Mouse (Mus musculus): ENCODE data around the gene Fam214a. TPM values are rescaled to one million over a fixed set of nuclear protein-coding genes. Genes with fewer than 3 reads are reported as not detected.

Gene Fam214a
- polyA plus RNA-seq, 1 experiment from 2014 or later, result 35.9 TPM

DNA sequence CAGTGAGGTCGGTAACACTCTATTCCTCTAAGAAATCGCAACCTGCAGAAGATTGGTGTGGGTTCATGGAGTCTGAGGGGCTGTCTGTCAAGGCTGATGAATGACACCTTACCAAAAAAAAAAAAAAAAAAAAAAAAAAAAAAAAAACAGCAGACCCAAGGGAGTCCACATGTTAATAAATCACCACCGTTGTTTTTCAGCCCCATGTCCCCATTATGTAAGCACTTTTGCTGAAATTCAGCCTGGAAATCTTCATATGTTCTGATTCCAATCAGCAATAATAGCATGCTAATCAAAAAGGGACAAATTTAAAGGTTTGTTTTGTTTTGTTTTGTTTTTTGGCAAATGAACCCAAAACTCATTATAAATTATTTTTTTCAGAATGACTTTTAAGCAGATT lies 37.1 kb upstream of the Fam214a start:
- ATAC-seq (ENCODE audit: low FRiP score, low TSS enrichment) (no peak), DNase-seq (no peak)
- Histone ChIP-seq H3K36me3 (ENCODE audit: control insufficient read depth, insufficient read depth, low read length) (no peaks in the 10 kb centered on the region), H3K4me3 (replicated peaks; ENCODE audit: low read depth, low read length) (no peak overlapping the region), H3K4me2 (ENCODE audit: low read length) (no peak overlapping the region), H3K9ac (replicated peaks; ENCODE audit: low read length) (no peak overlapping the region), H3K27ac (replicated peaks; ENCODE audit: low read depth, low read length) (no peak overlapping the region), H3K27me3 (ENCODE audit: control insufficient read depth, insufficient read depth, low read length) (no peaks in the 10 kb centered on the region), H3K4me1 (ENCODE audit: control insufficient read depth, insufficient read depth, low read length) (no peaks in the 10 kb centered on the region), H3K9me3 (ENCODE audit: control insufficient read depth, low read length) (no peaks in the 10 kb centered on the region)
- 88% methylated on average over 3 of the region's 3 CpGs for WGBS

DNA sequence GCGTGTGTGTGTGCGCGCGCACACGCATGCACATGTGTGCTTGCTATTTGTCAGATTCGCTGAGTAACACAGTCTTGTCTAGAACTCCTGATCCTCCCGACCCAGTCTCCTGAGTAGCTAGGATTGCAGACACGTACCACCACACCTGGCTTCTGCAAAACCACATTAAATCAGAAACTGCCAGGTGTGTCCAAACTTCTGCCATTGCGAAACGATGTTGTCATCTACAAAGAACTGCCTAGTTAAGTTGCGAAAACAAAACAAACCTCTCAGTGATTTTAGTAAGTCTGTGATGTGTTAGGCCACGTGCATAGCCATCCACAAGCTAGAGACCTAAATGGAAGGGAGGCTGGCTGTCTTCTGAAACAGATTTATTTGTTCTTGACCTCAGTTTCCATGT lies 32.2 kb upstream of the Fam214a start:
- no peak overlapping the region for H3K4me2 ChIP-seq (ENCODE audit: low read length)
- no peak overlapping the region for H3K4me3 ChIP-seq (replicated peaks; ENCODE audit: low read depth, low read length)
- no peak overlapping the region for H3K9ac ChIP-seq (replicated peaks; ENCODE audit: low read length)
- H3K9me3 ChIP-seq (ENCODE audit: control insufficient read depth, low read length), result no peaks in the 10 kb centered on the region
- no peaks in the 10 kb centered on the region for H3K27me3 ChIP-seq (ENCODE audit: control insufficient read depth, insufficient read depth, low read length)
- WGBS, result 95% methylated on average over 12 of the region's 12 CpGs
- 0 out of 2 replicates have a peak, but pooled peaks cover 8% of the 10 kb centered on the region for H3K4me1 ChIP-seq (ENCODE audit: control insufficient read depth, insufficient read depth, low read length)
- DNase-seq (no peak), ATAC-seq (ENCODE audit: low FRiP score, low TSS enrichment) (no peak)
- H3K36me3 ChIP-seq (ENCODE audit: control insufficient read depth, insufficient read depth, low read length), result no peaks in the 10 kb centered on the region
- no peak overlapping the region for H3K27ac ChIP-seq (replicated peaks; ENCODE audit: low read depth, low read length)

DNA sequence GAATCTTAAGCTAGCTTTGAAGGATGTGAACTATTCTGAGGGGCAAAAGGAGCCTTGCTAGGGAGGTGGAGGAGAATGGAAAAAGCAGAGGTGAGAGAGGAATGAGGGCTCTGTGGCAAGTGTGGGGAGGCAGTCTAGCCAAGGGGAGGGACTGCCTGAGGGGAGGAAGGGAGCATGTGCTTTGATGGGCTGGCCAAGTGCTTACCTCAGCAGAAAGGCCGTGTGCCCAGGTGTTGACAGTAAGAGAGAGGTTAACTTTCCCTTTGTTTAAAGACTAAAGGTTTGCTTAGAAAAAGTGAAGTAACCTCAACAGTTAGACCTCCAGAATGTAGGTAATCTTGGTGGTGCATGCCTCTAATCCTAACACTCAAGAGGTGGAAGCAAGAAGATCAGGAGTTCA lies 31.3 kb upstream of the Fam214a start:
- no peaks in the 10 kb centered on the region for H3K27me3 ChIP-seq (ENCODE audit: control insufficient read depth, insufficient read depth, low read length)
- DNase-seq, result no peak
- H3K9ac ChIP-seq (replicated peaks; ENCODE audit: low read length), result no peak overlapping the region
- no peak overlapping the region for H3K27ac ChIP-seq (replicated peaks; ENCODE audit: low read depth, low read length)
- H3K4me3 ChIP-seq (replicated peaks; ENCODE audit: low read depth, low read length), result no peak overlapping the region
- H3K36me3 ChIP-seq (ENCODE audit: control insufficient read depth, insufficient read depth, low read length), result no peaks in the 10 kb centered on the region
- WGBS, result 74% methylated on average over 1 of the region's 1 CpGs
- 0 out of 2 replicates have a peak, but pooled peaks cover 8% of the 10 kb centered on the region for H3K4me1 ChIP-seq (ENCODE audit: control insufficient read depth, insufficient read depth, low read length)
- no peak overlapping the region for H3K4me2 ChIP-seq (ENCODE audit: low read length)
- no peak for ATAC-seq (ENCODE audit: low FRiP score, low TSS enrichment)
- no peaks in the 10 kb centered on the region for H3K9me3 ChIP-seq (ENCODE audit: control insufficient read depth, low read length)

DNA sequence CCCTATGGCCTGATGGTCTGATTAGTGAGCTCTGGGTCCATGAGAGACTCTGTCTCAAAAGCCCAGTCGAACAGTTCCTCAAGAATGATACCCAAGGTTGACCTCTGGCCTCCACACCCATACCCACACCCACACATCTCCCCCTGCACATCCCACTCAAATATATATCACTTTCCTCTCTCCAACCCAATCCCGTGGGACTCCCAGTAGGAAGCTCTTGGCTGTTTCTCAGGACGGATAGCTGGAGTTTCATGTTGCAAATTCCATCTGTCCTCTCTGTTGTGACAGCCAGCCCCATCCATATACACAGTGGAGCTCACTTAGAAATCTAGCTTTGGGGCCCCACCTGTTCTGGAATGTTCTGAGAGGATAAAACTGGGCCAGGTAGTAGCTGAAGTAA lies 29.8 kb upstream of the Fam214a start:
- 81% methylated on average over 3 of the region's 3 CpGs for WGBS
- ATAC-seq (ENCODE audit: low FRiP score, low TSS enrichment), result no peak

DNA sequence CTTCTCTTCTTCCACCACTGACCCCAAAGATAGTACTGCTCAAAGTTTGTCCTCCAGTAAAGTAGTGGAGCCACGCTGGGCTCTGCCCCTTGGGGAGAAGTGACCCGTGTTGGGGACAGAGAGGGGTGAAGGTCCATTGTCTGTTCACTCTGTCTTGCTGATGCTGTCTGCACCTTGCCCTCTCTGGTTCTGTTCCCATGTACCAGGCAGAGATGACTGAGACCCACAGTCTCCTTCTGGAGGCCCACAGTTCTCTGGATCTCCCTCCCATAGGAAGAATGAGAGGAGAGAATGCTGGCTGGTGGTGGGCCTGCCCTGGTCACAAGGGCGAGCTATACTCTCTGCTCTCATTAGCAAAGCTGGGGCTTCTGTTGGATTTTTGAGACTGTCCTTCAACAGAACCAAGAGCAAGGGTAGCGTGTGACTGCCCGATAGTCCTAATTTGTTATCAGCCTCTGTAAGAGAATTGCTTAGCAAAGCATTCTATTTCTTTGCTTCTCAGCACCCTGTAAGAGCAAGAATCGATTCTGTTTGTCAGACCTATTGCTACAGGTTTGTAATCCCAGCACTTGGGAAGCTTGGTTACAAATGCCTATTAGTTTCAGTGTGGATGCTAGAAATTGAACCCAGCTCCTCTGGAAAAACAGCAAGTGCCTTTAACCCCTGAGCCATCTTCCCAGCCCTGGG lies 29.2 kb upstream of the Fam214a start:
- no peak overlapping the region for H3K4me2 ChIP-seq (ENCODE audit: low read length)
- H3K27ac ChIP-seq (replicated peaks; ENCODE audit: low read depth, low read length), result no peak overlapping the region
- no peaks in the 10 kb centered on the region for H3K9me3 ChIP-seq (ENCODE audit: control insufficient read depth, low read length)
- ATAC-seq (ENCODE audit: low FRiP score, low TSS enrichment), result no peak
- DNase-seq, result no peak
- H3K4me1 ChIP-seq (ENCODE audit: control insufficient read depth, insufficient read depth, low read length), result 0 out of 2 replicates have a peak, but pooled peaks cover 8% of the 10 kb centered on the region
- H3K4me3 ChIP-seq (replicated peaks; ENCODE audit: low read depth, low read length), result no peak overlapping the region
- H3K27me3 ChIP-seq (ENCODE audit: control insufficient read depth, insufficient read depth, low read length), result no peaks in the 10 kb centered on the region
- H3K9ac ChIP-seq (replicated peaks; ENCODE audit: low read length), result no peak overlapping the region
- 89% methylated on average over 6 of the region's 6 CpGs for WGBS
- no peaks in the 10 kb centered on the region for H3K36me3 ChIP-seq (ENCODE audit: control insufficient read depth, insufficient read depth, low read length)

More for the DNA sequence above, 29.8 kb upstream of the Fam214a start:
- H3K4me1 ChIP-seq (ENCODE audit: control insufficient read depth, insufficient read depth, low read length), result 0 out of 2 replicates have a peak, but pooled peaks cover 8% of the 10 kb centered on the region
- no peak overlapping the region for H3K4me3 ChIP-seq (replicated peaks; ENCODE audit: low read depth, low read length)
- H3K9me3 ChIP-seq (ENCODE audit: control insufficient read depth, low read length), result no peaks in the 10 kb centered on the region
- H3K27me3 ChIP-seq (ENCODE audit: control insufficient read depth, insufficient read depth, low read length), result no peaks in the 10 kb centered on the region
- no peak overlapping the region for H3K4me2 ChIP-seq (ENCODE audit: low read length)
- H3K36me3 ChIP-seq (ENCODE audit: control insufficient read depth, insufficient read depth, low read length), result no peaks in the 10 kb centered on the region
- H3K9ac ChIP-seq (replicated peaks; ENCODE audit: low read length), result no peak overlapping the region
- DNase-seq, result no peak
- no peak overlapping the region for H3K27ac ChIP-seq (replicated peaks; ENCODE audit: low read depth, low read length)

DNA sequence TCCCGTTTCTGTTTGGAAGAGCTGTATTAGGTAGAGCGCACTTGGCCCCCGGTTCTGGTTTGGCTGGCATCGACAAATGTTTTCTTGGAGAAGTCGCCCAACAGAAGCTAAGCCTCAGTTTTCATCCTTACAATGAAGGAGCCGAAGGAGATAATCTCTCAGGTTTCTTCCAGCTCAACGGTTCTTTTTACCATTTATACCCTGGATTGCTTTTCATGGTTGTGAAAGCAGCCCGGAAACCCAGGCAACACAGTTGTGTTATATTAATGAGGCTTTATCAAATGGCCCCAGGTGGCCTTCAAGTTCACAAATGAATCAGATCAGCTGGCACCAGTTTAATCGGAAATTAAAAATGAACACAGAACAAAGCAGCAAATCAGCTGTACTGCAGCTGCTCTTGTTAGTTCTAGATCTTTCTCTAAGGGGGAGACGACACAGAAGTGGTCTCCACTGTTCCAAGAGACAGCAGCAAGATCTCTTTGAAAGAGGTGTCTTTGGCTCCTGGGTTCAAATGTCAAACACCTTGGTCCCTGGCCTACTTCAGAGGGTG lies 27.4 kb upstream of the Fam214a start:
- Histone ChIP-seq H3K9ac (replicated peaks; ENCODE audit: low read length) (no peak overlapping the region), H3K27me3 (ENCODE audit: control insufficient read depth, insufficient read depth, low read length) (no peaks in the 10 kb centered on the region), H3K9me3 (ENCODE audit: control insufficient read depth, low read length) (no peaks in the 10 kb centered on the region), H3K4me1 (ENCODE audit: control insufficient read depth, insufficient read depth, low read length) (0 out of 2 replicates have a peak, but pooled peaks cover 8% of the 10 kb centered on the region), H3K4me3 (replicated peaks; ENCODE audit: low read depth, low read length) (no peak overlapping the region), H3K27ac (replicated peaks; ENCODE audit: low read depth, low read length) (peak overlapping the region; percentile 45; the same call in 1 of the 2 replicates), H3K36me3 (ENCODE audit: control insufficient read depth, insufficient read depth, low read length) (no peaks in the 10 kb centered on the region), H3K4me2 (ENCODE audit: low read length) (no peak overlapping the region)
- DNase-seq (peak; percentile 72), ATAC-seq (ENCODE audit: low FRiP score, low TSS enrichment) (no peak)
- 7% methylated on average over 10 of the region's 10 CpGs for WGBS

DNA sequence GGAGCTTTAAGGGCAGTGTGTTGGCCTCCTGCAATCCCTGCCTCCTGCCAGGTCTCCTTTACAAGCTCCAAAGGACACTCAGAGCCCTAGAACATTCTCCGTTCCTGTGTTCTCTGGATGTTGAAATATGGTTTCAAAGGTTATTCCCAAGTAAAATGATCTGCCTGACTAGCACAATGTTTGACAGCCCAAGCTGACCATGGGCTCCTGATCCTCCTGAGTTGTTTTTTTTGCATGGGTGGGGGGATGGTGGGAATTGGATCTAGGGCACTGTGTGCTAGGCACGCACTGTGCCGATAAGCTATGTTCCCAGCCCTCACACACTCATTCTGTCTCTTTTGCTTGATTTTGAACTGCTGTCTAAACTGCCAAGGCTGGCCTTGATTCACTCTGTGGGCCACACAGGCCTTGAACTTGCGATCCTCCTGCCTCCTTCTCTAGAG lies 22.7 kb upstream of the Fam214a start:
- ATAC-seq (ENCODE audit: low FRiP score, low TSS enrichment) (no peak), DNase-seq (no peak)
- Histone ChIP-seq H3K9me3 (ENCODE audit: control insufficient read depth, low read length) (no peaks in the 10 kb centered on the region), H3K27ac (replicated peaks; ENCODE audit: low read depth, low read length) (no peak overlapping the region), H3K27me3 (ENCODE audit: control insufficient read depth, insufficient read depth, low read length) (no peaks in the 10 kb centered on the region), H3K4me2 (ENCODE audit: low read length) (no peak overlapping the region), H3K9ac (replicated peaks; ENCODE audit: low read length) (no peak overlapping the region), H3K4me1 (ENCODE audit: control insufficient read depth, insufficient read depth, low read length) (no peaks in the 10 kb centered on the region), H3K36me3 (ENCODE audit: control insufficient read depth, insufficient read depth, low read length) (no peaks in the 10 kb centered on the region), H3K4me3 (replicated peaks; ENCODE audit: low read depth, low read length) (no peak overlapping the region)
- 95% methylated on average over 4 of the region's 4 CpGs for WGBS

DNA sequence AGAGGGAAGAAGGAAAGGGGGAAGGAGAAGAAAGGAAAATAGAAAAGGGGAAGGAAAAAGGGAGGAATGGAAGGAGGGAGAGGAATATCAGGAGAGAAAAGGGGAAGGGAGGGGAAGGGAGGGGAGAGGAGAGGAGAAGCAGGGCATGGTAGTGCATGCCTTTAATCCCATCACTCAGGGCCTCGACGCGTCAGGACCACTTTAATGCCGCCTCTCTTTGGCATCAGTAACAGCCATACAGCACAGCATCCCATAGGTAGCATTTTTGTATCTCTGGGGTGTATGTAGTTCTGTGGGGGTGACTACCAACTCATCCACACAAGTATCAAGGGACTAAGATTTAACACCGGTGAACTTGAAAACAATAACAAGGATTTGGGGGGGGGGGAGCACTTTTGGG lies 22.0 kb upstream of the Fam214a start:
- WGBS, result 77% methylated on average over 5 of the region's 5 CpGs
- no peak overlapping the region for H3K4me3 ChIP-seq (replicated peaks; ENCODE audit: low read depth, low read length)
- no peak overlapping the region for H3K27ac ChIP-seq (replicated peaks; ENCODE audit: low read depth, low read length)
- DNase-seq (no peak), ATAC-seq (ENCODE audit: low FRiP score, low TSS enrichment) (no peak)
- H3K9me3 ChIP-seq (ENCODE audit: control insufficient read depth, low read length), result no peaks in the 10 kb centered on the region
- no peak overlapping the region for H3K4me2 ChIP-seq (ENCODE audit: low read length)
- H3K27me3 ChIP-seq (ENCODE audit: control insufficient read depth, insufficient read depth, low read length), result no peaks in the 10 kb centered on the region
- no peaks in the 10 kb centered on the region for H3K36me3 ChIP-seq (ENCODE audit: control insufficient read depth, insufficient read depth, low read length)
- no peak overlapping the region for H3K9ac ChIP-seq (replicated peaks; ENCODE audit: low read length)
- H3K4me1 ChIP-seq (ENCODE audit: control insufficient read depth, insufficient read depth, low read length), result no peaks in the 10 kb centered on the region

DNA sequence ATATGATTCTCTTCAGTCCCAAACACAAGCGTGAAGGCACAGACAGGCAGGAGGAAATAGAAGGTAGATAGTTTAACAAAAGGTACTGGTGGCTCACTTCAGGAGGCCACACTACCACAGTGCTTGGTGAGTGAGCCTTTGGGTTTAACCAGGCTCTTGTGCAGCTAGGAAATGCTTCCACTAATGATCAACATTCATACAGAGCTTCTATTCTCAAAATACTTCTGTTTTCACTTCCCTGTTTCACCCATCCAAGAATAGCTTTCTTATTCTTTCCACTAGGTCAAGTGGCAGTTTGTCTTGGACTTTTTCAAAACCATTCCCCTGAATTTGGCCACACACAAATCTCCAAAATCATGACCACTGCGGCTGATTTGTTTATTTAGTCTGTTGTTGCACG lies 17.4 kb upstream of the Fam214a start:
- H3K27ac ChIP-seq (replicated peaks; ENCODE audit: low read depth, low read length), result no peak overlapping the region
- ATAC-seq (ENCODE audit: low FRiP score, low TSS enrichment) (no peak), DNase-seq (no peak)
- H3K4me3 ChIP-seq (replicated peaks; ENCODE audit: low read depth, low read length), result no peak overlapping the region
- no peaks in the 10 kb centered on the region for H3K9me3 ChIP-seq (ENCODE audit: control insufficient read depth, low read length)
- no peaks in the 10 kb centered on the region for H3K36me3 ChIP-seq (ENCODE audit: control insufficient read depth, insufficient read depth, low read length)
- no peak overlapping the region for H3K9ac ChIP-seq (replicated peaks; ENCODE audit: low read length)
- H3K4me2 ChIP-seq (ENCODE audit: low read length), result no peak overlapping the region
- H3K4me1 ChIP-seq (ENCODE audit: control insufficient read depth, insufficient read depth, low read length), result no peaks in the 10 kb centered on the region
- no peaks in the 10 kb centered on the region for H3K27me3 ChIP-seq (ENCODE audit: control insufficient read depth, insufficient read depth, low read length)
- WGBS, result 84% methylated on average over 3 of the region's 3 CpGs
